Mouse (Mus musculus) CD4-positive, CD25-positive, alpha-beta regulatory T cell, adult 4 months (primary cell): Measurements from ENCODE around the gene Chrna3. TPM values are rescaled to one million over a fixed set of nuclear protein-coding genes. Genes with fewer than 3 reads are reported as not detected.

Source experiments
- ATAC-seq: one replicate; pipeline ENCODE4 v1.8.0; 2017
- polyA plus RNA-seq, 2 experiments: library from polyadenylated mRNA; unstranded; fragments of 100-300 nt; shearing (Covaris generic); gene quantifications; one replicate each; pipeline ENCODE4 v1.2.1; 2017

Chrna3 gene
- polyA plus RNA-seq, 2 experiments from 2014 or later: not detected

GRCm38 (mm10) chr9:54994381-54994780 is 32.0 kb downstream of the Chrna3 start:
- no peak for ATAC-seq

GRCm38 (mm10) chr9:54990362-54990761 is 36.0 kb downstream of the Chrna3 start:
- no peak for ATAC-seq

GRCm38 (mm10) chr9:54982401-54982800 is 44.0 kb downstream of the Chrna3 start:
- ATAC-seq: no peak

- ATAC-seq: no peak
Observed at GRCm38 (mm10) chr9:54981291-54982191, 44.8 kb downstream of the Chrna3 start.

GRCm38 (mm10) chr9:54980674-54981073 is 45.7 kb downstream of the Chrna3 start, which contains the start of gene Chrna5:
Chrna5 (plus strand) TSS chr9:54980880.
- no peak for ATAC-seq

GRCm38 (mm10) chr9:54969972-54970637 is 56.3 kb downstream of the Chrna3 start:
- no peak for ATAC-seq

- no peak for ATAC-seq
Observed at GRCm38 (mm10) chr9:54963669-54964068, 62.7 kb downstream of the Chrna3 start.

GRCm38 (mm10) chr9:54961059-54961458 is 65.3 kb downstream of the Chrna3 start:
- ATAC-seq: peak; percentile 85

Other genes starting within 250 kb of the Chrna3 start
- gene Ireb2, start 162.8 kb downstream of the Chrna3 start, polyA plus RNA-seq: 10 to 100 TPM; 20.1 to 23.1 TPM
- under 1 TPM; 0.30 to 0.46 TPM for gene Hykk, start 109.3 kb downstream of the Chrna3 start, polyA plus RNA-seq
- 100 to 1,000 TPM; 241 to 271 TPM for gene Psma4, start 75.8 kb downstream of the Chrna3 start, polyA plus RNA-seq
- gene AY074887, start 75.6 kb downstream of the Chrna3 start, polyA plus RNA-seq: not detected
- not detected for gene Chrna5, start 45.7 kb downstream of the Chrna3 start, polyA plus RNA-seq
- not detected for gene Chrnb4, start 22.2 kb upstream of the Chrna3 start, polyA plus RNA-seq
- gene Ube2q2, start 122.3 kb upstream of the Chrna3 start, polyA plus RNA-seq: 10 to 100 TPM in 1 of 2 experiments, 1 to 10 TPM in 1; 9.5 to 15.1 TPM
- gene Fbxo22, start 182.4 kb upstream of the Chrna3 start, polyA plus RNA-seq: 10 to 100 TPM; 46.3 to 52.6 TPM